Mouse (Mus musculus): ENCODE data around the gene Shb. TPM values are rescaled to one million over a fixed set of nuclear protein-coding genes. Genes with fewer than 3 reads are reported as not detected.

The Shb gene
- polyA plus RNA-seq, 1 experiment from 2014 or later = 2.7 TPM

GRCm38 (mm10) chr4:45522956-45523355 is 9.3 kb downstream of the Shb start:
- Histone ChIP-seq H3K27me3 (ENCODE audit: control insufficient read depth, insufficient read depth, low read length) (peaks cover 5% of the 10 kb centered on the region), H3K36me3 (ENCODE audit: control insufficient read depth, insufficient read depth, low read length) (no peaks in the 10 kb centered on the region), H3K9me3 (ENCODE audit: control insufficient read depth, low read length) (no peaks in the 10 kb centered on the region), H3K4me1 (ENCODE audit: control insufficient read depth, insufficient read depth, low read length) (no peaks in the 10 kb centered on the region), H3K27ac (ENCODE audit: low read depth, low read length) (no peak overlapping the region), H3K9ac (ENCODE audit: low read length) (no peak overlapping the region), H3K4me3 (ENCODE audit: low read depth, low read length) (no peak overlapping the region), H3K4me2 (no peak overlapping the region)
- ATAC-seq (ENCODE audit: low FRiP score) (no peak), DNase-seq (ENCODE audit: low spot score, missing footprints) (no peak)

- ATAC-seq (ENCODE audit: low FRiP score) = no peak
- no peak overlapping the region for H3K4me2 ChIP-seq
- no peak overlapping the region for H3K4me3 ChIP-seq (ENCODE audit: low read depth, low read length)
- no peaks in the 10 kb centered on the region for H3K4me1 ChIP-seq (ENCODE audit: control insufficient read depth, insufficient read depth, low read length)
- no peak overlapping the region for H3K9ac ChIP-seq (ENCODE audit: low read length)
- WGBS = 80% methylated on average over 4 of the region's 4 CpGs
- DNase-seq (ENCODE audit: low spot score, missing footprints) = no peak
- H3K36me3 ChIP-seq (ENCODE audit: control insufficient read depth, insufficient read depth, low read length) = no peaks in the 10 kb centered on the region
- H3K9me3 ChIP-seq (ENCODE audit: control insufficient read depth, low read length) = no peaks in the 10 kb centered on the region
- no peak overlapping the region for H3K27ac ChIP-seq (ENCODE audit: low read depth, low read length)
- peaks cover under 1% of the 10 kb centered on the region; the same call in 1 of the 2 replicates for H3K27me3 ChIP-seq (ENCODE audit: control insufficient read depth, insufficient read depth, low read length)
Measured at GRCm38 (mm10) chr4:45522583-45522900, 9.7 kb downstream of the Shb start.

GRCm38 (mm10) chr4:45521705-45522582 is 10.3 kb downstream of the Shb start:
- H3K4me1 ChIP-seq (ENCODE audit: control insufficient read depth, insufficient read depth, low read length) = no peaks in the 10 kb centered on the region

GRCm38 (mm10) chr4:45520375-45520774 is 11.9 kb downstream of the Shb start:
- DNase-seq (ENCODE audit: low spot score, missing footprints) (no peak), ATAC-seq (ENCODE audit: low FRiP score) (no peak)
- WGBS = 81% methylated on average over 8 of the region's 8 CpGs
- H3K36me3 ChIP-seq (ENCODE audit: control insufficient read depth, insufficient read depth, low read length) = no peaks in the 10 kb centered on the region
- H3K4me1 ChIP-seq (ENCODE audit: control insufficient read depth, insufficient read depth, low read length) = no peaks in the 10 kb centered on the region
- no peaks in the 10 kb centered on the region for H3K9me3 ChIP-seq (ENCODE audit: control insufficient read depth, low read length)
- no peak overlapping the region for H3K9ac ChIP-seq (ENCODE audit: low read length)
- 0 out of 2 replicates have a peak, but pooled peaks cover 3% of the 10 kb centered on the region for H3K27me3 ChIP-seq (ENCODE audit: control insufficient read depth, insufficient read depth, low read length)
- H3K4me3 ChIP-seq (ENCODE audit: low read depth, low read length) = no peak overlapping the region
- no peak overlapping the region for H3K27ac ChIP-seq (ENCODE audit: low read depth, low read length)
- H3K4me2 ChIP-seq = no peak overlapping the region

More at GRCm38 (mm10) chr4:45521705-45522582, 10.3 kb downstream of the Shb start:
- no peak for DNase-seq (ENCODE audit: low spot score, missing footprints)
- WGBS = 67% methylated on average over 9 of the region's 9 CpGs
- H3K4me3 ChIP-seq (ENCODE audit: low read depth, low read length) = no peak overlapping the region
- H3K27me3 ChIP-seq (ENCODE audit: control insufficient read depth, insufficient read depth, low read length) = no peaks in the 10 kb centered on the region
- no peak overlapping the region for H3K4me2 ChIP-seq
- H3K27ac ChIP-seq (ENCODE audit: low read depth, low read length) = no peak overlapping the region
- H3K9me3 ChIP-seq (ENCODE audit: control insufficient read depth, low read length) = no peaks in the 10 kb centered on the region
- no peaks in the 10 kb centered on the region for H3K36me3 ChIP-seq (ENCODE audit: control insufficient read depth, insufficient read depth, low read length)
- H3K9ac ChIP-seq (ENCODE audit: low read length) = no peak overlapping the region
- no peak for ATAC-seq (ENCODE audit: low FRiP score)

- Histone ChIP-seq H3K36me3 (ENCODE audit: control insufficient read depth, insufficient read depth, low read length) (no peaks in the 10 kb centered on the region), H3K27ac (ENCODE audit: low read depth, low read length) (no peak overlapping the region), H3K4me3 (ENCODE audit: low read depth, low read length) (no peak overlapping the region), H3K9ac (ENCODE audit: low read length) (no peak overlapping the region), H3K27me3 (ENCODE audit: control insufficient read depth, insufficient read depth, low read length) (0 out of 2 replicates have a peak, but pooled peaks cover 3% of the 10 kb centered on the region), H3K4me1 (ENCODE audit: control insufficient read depth, insufficient read depth, low read length) (peaks cover 20% of the 10 kb centered on the region), H3K4me2 (no peak overlapping the region), H3K9me3 (ENCODE audit: control insufficient read depth, low read length) (no peaks in the 10 kb centered on the region)
- DNase-seq (ENCODE audit: low spot score, missing footprints) (no peak), ATAC-seq (ENCODE audit: low FRiP score) (no peak)
- 36% methylated on average over 4 of the region's 4 CpGs for WGBS
Measured at GRCm38 (mm10) chr4:45517399-45517798, 14.9 kb downstream of the Shb start.

GRCm38 (mm10) chr4:45515894-45516293 is 16.4 kb downstream of the Shb start:
- no peak overlapping the region for H3K27ac ChIP-seq (ENCODE audit: low read depth, low read length)
- no peak overlapping the region for H3K4me3 ChIP-seq (ENCODE audit: low read depth, low read length)
- peaks cover 20% of the 10 kb centered on the region for H3K4me1 ChIP-seq (ENCODE audit: control insufficient read depth, insufficient read depth, low read length)
- H3K36me3 ChIP-seq (ENCODE audit: control insufficient read depth, insufficient read depth, low read length) = no peaks in the 10 kb centered on the region
- no peak overlapping the region for H3K9ac ChIP-seq (ENCODE audit: low read length)
- H3K27me3 ChIP-seq (ENCODE audit: control insufficient read depth, insufficient read depth, low read length) = 0 out of 2 replicates have a peak, but pooled peaks cover 3% of the 10 kb centered on the region
- no peaks in the 10 kb centered on the region for H3K9me3 ChIP-seq (ENCODE audit: control insufficient read depth, low read length)
- 59% methylated on average over 4 of the region's 4 CpGs for WGBS
- ATAC-seq (ENCODE audit: low FRiP score) = no peak
- H3K4me2 ChIP-seq = no peak overlapping the region
- no peak for DNase-seq (ENCODE audit: low spot score, missing footprints)

GRCm38 (mm10) chr4:45514406-45514805 is 17.9 kb downstream of the Shb start:
- Histone ChIP-seq H3K4me2 (peak overlapping the region; percentile 23; the same call in 1 of the 2 replicates), H3K4me3 (ENCODE audit: low read depth, low read length) (no peak overlapping the region), H3K36me3 (ENCODE audit: control insufficient read depth, insufficient read depth, low read length) (no peaks in the 10 kb centered on the region), H3K9ac (ENCODE audit: low read length) (no peak overlapping the region), H3K27ac (ENCODE audit: low read depth, low read length) (no peak overlapping the region), H3K9me3 (ENCODE audit: control insufficient read depth, low read length) (no peaks in the 10 kb centered on the region), H3K4me1 (ENCODE audit: control insufficient read depth, insufficient read depth, low read length) (peaks cover 20% of the 10 kb centered on the region), H3K27me3 (ENCODE audit: control insufficient read depth, insufficient read depth, low read length) (0 out of 2 replicates have a peak, but pooled peaks cover 3% of the 10 kb centered on the region)
- 8% methylated on average over 7 of the region's 7 CpGs for WGBS
- ATAC-seq (ENCODE audit: low FRiP score) (no peak), DNase-seq (ENCODE audit: low spot score, missing footprints) (no peak)

GRCm38 (mm10) chr4:45513791-45514293 is 18.4 kb downstream of the Shb start:
- no peak for DNase-seq (ENCODE audit: low spot score, missing footprints)
- Histone ChIP-seq H3K9ac (ENCODE audit: low read length) (no peak overlapping the region), H3K27ac (ENCODE audit: low read depth, low read length) (no peak overlapping the region), H3K4me1 (ENCODE audit: control insufficient read depth, insufficient read depth, low read length) (peaks cover 20% of the 10 kb centered on the region), H3K4me3 (ENCODE audit: low read depth, low read length) (no peak overlapping the region), H3K27me3 (ENCODE audit: control insufficient read depth, insufficient read depth, low read length) (0 out of 2 replicates have a peak, but pooled peaks cover 3% of the 10 kb centered on the region), H3K4me2 (peak overlapping the region; percentile 23; the same call in 1 of the 2 replicates), H3K9me3 (ENCODE audit: control insufficient read depth, low read length) (no peaks in the 10 kb centered on the region), H3K36me3 (ENCODE audit: control insufficient read depth, insufficient read depth, low read length) (no peaks in the 10 kb centered on the region)
- 0% methylated on average over 10 of the region's 10 CpGs for WGBS
- peak; percentile 85 for ATAC-seq (ENCODE audit: low FRiP score)

GRCm38 (mm10) chr4:45513340-45513739 is 18.9 kb downstream of the Shb start:
- ATAC-seq (ENCODE audit: low FRiP score) = no peak; the same call in 1 of the 2 replicates

More at GRCm38 (mm10) chr4:45513340-45513739, 18.9 kb downstream of the Shb start:
- H3K9me3 ChIP-seq (ENCODE audit: control insufficient read depth, low read length) = no peaks in the 10 kb centered on the region
- H3K4me1 ChIP-seq (ENCODE audit: control insufficient read depth, insufficient read depth, low read length) = peaks cover 20% of the 10 kb centered on the region
- no peak overlapping the region; the same call in 1 of the 2 replicates for H3K4me2 ChIP-seq
- 0 out of 2 replicates have a peak, but pooled peaks cover 3% of the 10 kb centered on the region for H3K27me3 ChIP-seq (ENCODE audit: control insufficient read depth, insufficient read depth, low read length)
- no peak overlapping the region for H3K27ac ChIP-seq (ENCODE audit: low read depth, low read length)
- DNase-seq (ENCODE audit: low spot score, missing footprints) = no peak
- no peaks in the 10 kb centered on the region for H3K36me3 ChIP-seq (ENCODE audit: control insufficient read depth, insufficient read depth, low read length)
- no peak overlapping the region for H3K9ac ChIP-seq (ENCODE audit: low read length)
- no peak overlapping the region for H3K4me3 ChIP-seq (ENCODE audit: low read depth, low read length)
- 62% methylated on average over 2 of the region's 2 CpGs for WGBS
